In genomic region chr11:69326408-69327156, GRCm38 (mm10) we compare ENCODE assay signal across 8 mouse cellular contexts. TPM values are rescaled to one million over a fixed set of nuclear protein-coding genes. Genes with fewer than 3 reads are reported as not detected.
DNase-seq lines count a peak whose midpoint lies in the region; ATAC-seq lines count a peak whose summit lies in the region.

No protein-coding gene starts in this region.

- peaks cover 25% of the 10 kb centered on the region for H3K27me3 ChIP-seq in lung, embryonic 15.5 days
- peaks cover 10% of the 10 kb centered on the region; the same call in 1 of the 2 replicates for H3K27me3 ChIP-seq in heart, embryonic 16.5 days (ENCODE audit: control insufficient read depth, insufficient read depth, low read length)
- peaks cover 55% of the 10 kb centered on the region for H3K27me3 ChIP-seq in liver, embryonic 15.5 days

- H3K9ac ChIP-seq in lung, embryonic 15.5 days = peak overlapping the region; percentile 37
- H3K9ac ChIP-seq in heart, embryonic 16.5 days (ENCODE audit: low read length) = peak overlapping the region; percentile 76
- peak overlapping the region; percentile 45 for H3K9ac ChIP-seq in liver, embryonic 15.5 days

- no peaks in the 10 kb centered on the region for H3K36me3 ChIP-seq in lung, embryonic 15.5 days
- H3K36me3 ChIP-seq in heart, embryonic 16.5 days (ENCODE audit: control insufficient read depth, insufficient read depth) = no peaks in the 10 kb centered on the region
- H3K36me3 ChIP-seq in liver, embryonic 15.5 days (replicated peaks) = no peaks in the 10 kb centered on the region

- H3K4me2 ChIP-seq in lung, embryonic 15.5 days = peak overlapping the region; percentile 92
- peak overlapping the region; percentile 99 for H3K4me2 ChIP-seq in heart, embryonic 16.5 days (ENCODE audit: low read depth, low read length)
- H3K4me2 ChIP-seq in liver, embryonic 15.5 days = peak overlapping the region; percentile 92

- no peak overlapping the region for H3K27ac ChIP-seq in lung, embryonic 15.5 days
- H3K27ac ChIP-seq in heart, embryonic 16.5 days (ENCODE audit: low read length) = no peak overlapping the region
- H3K27ac ChIP-seq in liver, embryonic 15.5 days (replicated peaks) = no peak overlapping the region

- peak; percentile 52 for DNase-seq in CD4-positive, CD25-positive, alpha-beta regulatory T cell, adult 2 months (ENCODE audit: low read depth, low spot score)
- DNase-seq in lung, postnatal 14 days = no peak
- DNase-seq in testis, postnatal 14 days (ENCODE audit: low spot score) = peak; percentile 47
- DNase-seq in spleen, adult 12 weeks (ENCODE audit: low spot score) = no peak

- peaks cover 49% of the 10 kb centered on the region for H3K4me1 ChIP-seq in lung, embryonic 15.5 days
- H3K4me1 ChIP-seq in heart, embryonic 16.5 days (ENCODE audit: control insufficient read depth, insufficient read depth, low read length) = peaks cover 34% of the 10 kb centered on the region
- peaks cover 53% of the 10 kb centered on the region for H3K4me1 ChIP-seq in liver, embryonic 15.5 days (replicated peaks)

- peak overlapping the region; percentile 46 for H3K4me3 ChIP-seq in lung, embryonic 15.5 days
- peak overlapping the region; percentile 67 for H3K4me3 ChIP-seq in heart, embryonic 16.5 days (ENCODE audit: low read length)
- H3K4me3 ChIP-seq in liver, embryonic 15.5 days (replicated peaks) = peak overlapping the region; percentile 59

- 1% methylated on average over 45 of the region's 45 CpGs for WGBS in lung, embryonic 15.5 days
- 1% methylated on average over 45 of the region's 45 CpGs for WGBS in heart, embryonic 16.5 days
- 3% methylated on average over 45 of the region's 45 CpGs for WGBS in liver, embryonic 15.5 days (ENCODE audit: insufficient replicate concordance)

- H3K9me3 ChIP-seq in lung, embryonic 15.5 days = no peaks in the 10 kb centered on the region
- no peaks in the 10 kb centered on the region for H3K9me3 ChIP-seq in heart, embryonic 16.5 days (replicated peaks; ENCODE audit: control insufficient read depth, low read length)
- H3K9me3 ChIP-seq in liver, embryonic 15.5 days (replicated peaks) = no peaks in the 10 kb centered on the region

- no peak for ATAC-seq in CD4-positive, CD25-positive, alpha-beta regulatory T cell, adult 4 months
- no peak for ATAC-seq in lung, embryonic 15.5 days (ENCODE audit: borderline replicate concordance, extremely low read depth, low FRiP score, low TSS enrichment)
- ATAC-seq in heart, embryonic 16.5 days (replicated peaks; ENCODE audit: extremely low read depth, insufficient read depth, low FRiP score) = no peak
- no peak for ATAC-seq in liver, embryonic 15.5 days (ENCODE audit: insufficient read depth)

RNA-seq across cellular contexts. Expression of gene Kcnab3, which starts 0.5 kb away (rescaled TPM):
- polyA plus RNA-seq in CD4-positive, CD25-positive, alpha-beta regulatory T cell, adult 4 months (2017; shearing (Covaris generic)) = 1 to 10 TPM in 1 of 2 experiments, under 1 TPM in 1; 0.62 to 1.2 TPM
- polyA plus RNA-seq in lung, embryonic 15.5 days (2015; fragmentation: Nextera tagmentation; extraction: Ambion mirVana) = 0.74 and 1.1 TPM in 2 replicates
- 0.79 and 1.2 TPM in 2 replicates for polyA plus RNA-seq in heart, embryonic 16.5 days (2015; fragmentation: Nextera tagmentation; extraction: Ambion mirVana)
- polyA plus RNA-seq in liver, embryonic 15.5 days (2015; fragmentation: Nextera tagmentation; extraction: Ambion mirVana) = 0.13 and 0.26 TPM in 2 replicates

RNA-seq across cellular contexts. Expression of gene Trappc1, which starts 2.8 kb away (rescaled TPM):
- 10 to 100 TPM; 92.9 to 99.3 TPM for polyA plus RNA-seq in CD4-positive, CD25-positive, alpha-beta regulatory T cell, adult 4 months (2017; shearing (Covaris generic))
- 150 and 157 TPM in 2 replicates for polyA plus RNA-seq in lung, embryonic 15.5 days (2015; fragmentation: Nextera tagmentation; extraction: Ambion mirVana)
- 176 and 179 TPM in 2 replicates for polyA plus RNA-seq in heart, embryonic 16.5 days (2015; fragmentation: Nextera tagmentation; extraction: Ambion mirVana)
- 74.8 and 77.7 TPM in 2 replicates for polyA plus RNA-seq in liver, embryonic 15.5 days (2015; fragmentation: Nextera tagmentation; extraction: Ambion mirVana)

RNA-seq across cellular contexts. Expression of gene Cntrob, which starts 3.0 kb away (rescaled TPM):
- 1 to 10 TPM; 8.2 to 8.5 TPM for polyA plus RNA-seq in CD4-positive, CD25-positive, alpha-beta regulatory T cell, adult 4 months (2017; shearing (Covaris generic))
- polyA plus RNA-seq in lung, embryonic 15.5 days (2015; fragmentation: Nextera tagmentation; extraction: Ambion mirVana) = 24.3 and 24.6 TPM in 2 replicates
- polyA plus RNA-seq in heart, embryonic 16.5 days (2015; fragmentation: Nextera tagmentation; extraction: Ambion mirVana) = 16.1 and 16.2 TPM in 2 replicates
- 7.0 and 8.3 TPM in 2 replicates for polyA plus RNA-seq in liver, embryonic 15.5 days (2015; fragmentation: Nextera tagmentation; extraction: Ambion mirVana)

RNA-seq across cellular contexts. Expression of gene Rnf227, which starts 13.7 kb away (rescaled TPM):
- 1 to 10 TPM; 3.3 to 4.0 TPM for polyA plus RNA-seq in CD4-positive, CD25-positive, alpha-beta regulatory T cell, adult 4 months (2017; shearing (Covaris generic))
- polyA plus RNA-seq in lung, embryonic 15.5 days (2015; fragmentation: Nextera tagmentation; extraction: Ambion mirVana) = 12.0 and 14.8 TPM in 2 replicates
- polyA plus RNA-seq in heart, embryonic 16.5 days (2015; fragmentation: Nextera tagmentation; extraction: Ambion mirVana) = 6.5 TPM in 2 replicates
- 0.97 and 1.3 TPM in 2 replicates for polyA plus RNA-seq in liver, embryonic 15.5 days (2015; fragmentation: Nextera tagmentation; extraction: Ambion mirVana)

RNA-seq across cellular contexts. Expression of gene Chd3, which starts 42.6 kb away (rescaled TPM):
- 10 to 100 TPM; 71.8 to 80.8 TPM for polyA plus RNA-seq in CD4-positive, CD25-positive, alpha-beta regulatory T cell, adult 4 months (2017; shearing (Covaris generic))
- polyA plus RNA-seq in lung, embryonic 15.5 days (2015; fragmentation: Nextera tagmentation; extraction: Ambion mirVana) = 56.7 and 59.4 TPM in 2 replicates
- 13.3 and 19.8 TPM in 2 replicates for polyA plus RNA-seq in heart, embryonic 16.5 days (2015; fragmentation: Nextera tagmentation; extraction: Ambion mirVana)
- 3.4 and 5.8 TPM in 2 replicates for polyA plus RNA-seq in liver, embryonic 15.5 days (2015; fragmentation: Nextera tagmentation; extraction: Ambion mirVana)

Comparison
In these comparisons a context has a peak if more than half of its experiments do, and no peak if none do; other contexts are left out.
1. DNase-seq: peak in CD4-positive, CD25-positive, alpha-beta regulatory T cell, adult 2 months (single experiment) and testis, postnatal 14 days (single experiment); none in lung, postnatal 14 days (single experiment) and spleen, adult 12 weeks (single experiment).
2. Peak in every context shown above with its lines, with median percentiles within 50 percentile points of each other: H3K4me2 ChIP-seq, H3K4me3 ChIP-seq and H3K9ac ChIP-seq.